Mouse (Mus musculus): ENCODE measurements around the gene Soat1. TPM values are rescaled to one million over a fixed set of nuclear protein-coding genes. Genes with fewer than 3 reads are reported as not detected.

The Soat1 gene
- polyA plus RNA-seq, 2 experiments, result 19.1 to 23.1 TPM

DNA sequence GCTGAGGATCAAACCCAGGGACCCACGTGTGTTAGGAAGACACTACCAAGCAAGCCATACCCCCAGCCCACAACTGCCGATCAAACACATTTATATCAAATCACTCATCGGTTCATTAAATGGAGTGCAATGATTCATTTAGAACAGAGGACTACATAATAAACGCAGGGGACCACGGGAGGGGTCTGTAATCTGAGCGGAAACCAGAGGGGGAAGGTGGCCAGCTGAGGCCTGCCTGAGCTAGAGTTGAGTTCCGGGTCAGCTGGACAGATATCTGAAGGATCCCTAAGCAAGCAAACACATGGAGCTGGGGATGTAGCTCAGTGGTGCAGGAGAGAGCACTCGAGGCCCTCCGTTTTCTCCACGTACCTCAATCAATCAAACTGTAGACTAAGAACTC lies 20.3 kb downstream of the Soat1 start:
- H3K4me2 ChIP-seq (replicated peaks; ENCODE audit: low read depth, low read length, severe bottlenecking), result no peak overlapping the region
- 83% methylated on average over 10 of the region's 10 CpGs for WGBS
- TF ChIP-seq POLR2A (IDR thresholded peaks at IDR 0.05; ENCODE audit: borderline replicate concordance, extremely low read depth, insufficient read depth, insufficient read length), result no peak

DNA sequence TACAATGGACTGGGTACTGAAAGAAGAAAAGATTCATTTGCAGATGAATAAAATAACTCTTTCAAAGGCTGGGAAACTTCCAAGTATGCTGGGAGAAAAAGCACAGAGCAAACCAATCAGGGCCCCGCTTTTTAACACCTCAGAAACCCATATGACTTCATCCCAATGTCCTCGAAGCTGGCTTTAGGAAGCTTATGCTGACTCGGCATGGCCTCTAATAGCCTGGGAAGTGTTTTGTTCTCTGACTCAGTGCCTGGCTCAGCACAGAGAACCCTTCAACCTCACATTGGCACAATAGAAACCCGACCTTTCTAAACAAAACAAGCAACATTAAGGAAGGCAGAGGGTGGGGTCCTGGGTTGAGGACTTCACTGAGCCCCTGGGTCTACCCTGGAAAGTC lies 23.7 kb downstream of the Soat1 start:
- H3K4me3 ChIP-seq (replicated peaks; ENCODE audit: low read length), result no peak overlapping the region
- no peaks in the 10 kb centered on the region for H3K4me1 ChIP-seq (ENCODE audit: control insufficient read depth, insufficient read depth, low read length)
- H3K36me3 ChIP-seq (ENCODE audit: control insufficient read depth, insufficient read depth, low read length), result peaks cover 15% of the 10 kb centered on the region; the same call in 1 of the 2 replicates
- DNase-seq (ENCODE audit: low spot score) (no peak), ATAC-seq (ENCODE audit: low FRiP score, low read depth) (no peak)
- 47% methylated on average over 4 of the region's 4 CpGs for WGBS
- no peak overlapping the region for H3K27ac ChIP-seq (replicated peaks; ENCODE audit: low read depth, low read length)
- H3K27me3 ChIP-seq (ENCODE audit: control insufficient read depth, insufficient read depth, low read length), result no peaks in the 10 kb centered on the region
- no peak overlapping the region for H3K9ac ChIP-seq (ENCODE audit: low read depth, low read length, severe bottlenecking)
- TF ChIP-seq POLR2A (IDR thresholded peaks at IDR 0.05; ENCODE audit: borderline replicate concordance, extremely low read depth, insufficient read depth, insufficient read length), result no peak
- H3K9me3 ChIP-seq (ENCODE audit: control insufficient read depth, low read length), result no peaks in the 10 kb centered on the region
- H3K4me2 ChIP-seq (replicated peaks; ENCODE audit: low read depth, low read length, severe bottlenecking), result no peak overlapping the region

More for the DNA sequence above, 20.3 kb downstream of the Soat1 start:
- Histone ChIP-seq H3K4me3 (replicated peaks; ENCODE audit: low read length) (no peak overlapping the region), H3K9ac (ENCODE audit: low read depth, low read length, severe bottlenecking) (no peak overlapping the region), H3K9me3 (ENCODE audit: control insufficient read depth, low read length) (no peaks in the 10 kb centered on the region), H3K27me3 (ENCODE audit: control insufficient read depth, insufficient read depth, low read length) (no peaks in the 10 kb centered on the region), H3K27ac (replicated peaks; ENCODE audit: low read depth, low read length) (no peak overlapping the region), H3K36me3 (ENCODE audit: control insufficient read depth, insufficient read depth, low read length) (peaks cover 23% of the 10 kb centered on the region), H3K4me1 (ENCODE audit: control insufficient read depth, insufficient read depth, low read length) (no peaks in the 10 kb centered on the region)
- ATAC-seq (ENCODE audit: low FRiP score, low read depth) (no peak), DNase-seq (ENCODE audit: low spot score) (no peak)

DNA sequence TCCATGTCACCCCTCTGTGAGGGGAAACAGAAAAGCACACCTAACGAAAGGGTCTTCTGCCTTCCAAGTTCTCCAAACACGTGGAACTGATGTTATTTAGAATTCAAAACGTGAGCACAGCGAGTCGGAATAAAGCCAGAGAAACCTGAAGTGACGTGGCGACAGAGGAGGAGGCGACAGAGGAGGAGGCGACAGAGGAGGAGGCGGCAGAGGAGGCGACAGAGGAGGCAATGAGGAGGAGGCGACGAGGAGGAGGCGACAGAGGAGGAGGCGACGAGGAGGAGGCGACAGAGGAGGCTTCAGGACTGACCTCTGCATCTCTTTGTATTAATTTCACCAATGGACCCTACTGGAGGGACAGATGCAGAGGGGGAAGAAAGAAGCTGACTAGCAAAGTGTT lies 24.4 kb downstream of the Soat1 start:
- 78% methylated on average over 17 of the region's 17 CpGs for WGBS
- no peak overlapping the region for H3K9ac ChIP-seq (ENCODE audit: low read depth, low read length, severe bottlenecking)
- no peak overlapping the region for H3K4me3 ChIP-seq (replicated peaks; ENCODE audit: low read length)
- H3K27ac ChIP-seq (replicated peaks; ENCODE audit: low read depth, low read length), result no peak overlapping the region
- H3K4me1 ChIP-seq (ENCODE audit: control insufficient read depth, insufficient read depth, low read length), result no peaks in the 10 kb centered on the region
- DNase-seq (ENCODE audit: low spot score) (no peak), ATAC-seq (ENCODE audit: low FRiP score, low read depth) (no peak)
- TF ChIP-seq POLR2A (IDR thresholded peaks at IDR 0.05; ENCODE audit: borderline replicate concordance, extremely low read depth, insufficient read depth, insufficient read length), result no peak
- H3K27me3 ChIP-seq (ENCODE audit: control insufficient read depth, insufficient read depth, low read length), result no peaks in the 10 kb centered on the region
- no peak overlapping the region for H3K4me2 ChIP-seq (replicated peaks; ENCODE audit: low read depth, low read length, severe bottlenecking)
- peaks cover 13% of the 10 kb centered on the region for H3K36me3 ChIP-seq (ENCODE audit: control insufficient read depth, insufficient read depth, low read length)
- no peaks in the 10 kb centered on the region for H3K9me3 ChIP-seq (ENCODE audit: control insufficient read depth, low read length)

DNA sequence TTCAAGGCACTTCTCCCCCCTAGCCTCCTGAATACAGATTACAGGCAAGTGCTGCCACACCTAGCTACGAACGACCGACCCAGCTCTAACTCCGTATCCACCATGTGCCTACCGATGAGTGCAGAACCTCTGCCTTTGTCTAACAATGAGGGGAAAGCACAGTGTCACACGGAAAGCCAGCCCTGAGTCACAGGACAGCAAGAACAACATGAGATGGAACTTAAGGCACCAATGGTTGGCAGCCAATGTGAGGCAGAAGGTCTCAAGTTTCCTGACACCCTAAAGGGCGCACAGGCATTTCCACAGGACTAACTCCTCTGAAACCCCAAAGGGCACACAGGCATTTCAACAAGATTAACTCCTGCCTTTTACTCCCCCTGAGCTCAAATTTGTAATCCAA lies 25.0 kb downstream of the Soat1 start:
- Histone ChIP-seq H3K4me1 (ENCODE audit: control insufficient read depth, insufficient read depth, low read length) (no peaks in the 10 kb centered on the region), H3K27ac (replicated peaks; ENCODE audit: low read depth, low read length) (no peak overlapping the region), H3K27me3 (ENCODE audit: control insufficient read depth, insufficient read depth, low read length) (no peaks in the 10 kb centered on the region), H3K4me2 (replicated peaks; ENCODE audit: low read depth, low read length, severe bottlenecking) (no peak overlapping the region), H3K36me3 (ENCODE audit: control insufficient read depth, insufficient read depth, low read length) (peaks cover 12% of the 10 kb centered on the region; the same call in 1 of the 2 replicates), H3K9me3 (ENCODE audit: control insufficient read depth, low read length) (no peaks in the 10 kb centered on the region), H3K9ac (ENCODE audit: low read depth, low read length, severe bottlenecking) (no peak overlapping the region), H3K4me3 (replicated peaks; ENCODE audit: low read length) (no peak overlapping the region)
- no peak for TF ChIP-seq POLR2A (IDR thresholded peaks at IDR 0.05; ENCODE audit: borderline replicate concordance, extremely low read depth, insufficient read depth, insufficient read length)
- ATAC-seq (ENCODE audit: low FRiP score, low read depth), result no peak
- 84% methylated on average over 7 of the region's 7 CpGs for WGBS
- no peak for DNase-seq (ENCODE audit: low spot score)

DNA sequence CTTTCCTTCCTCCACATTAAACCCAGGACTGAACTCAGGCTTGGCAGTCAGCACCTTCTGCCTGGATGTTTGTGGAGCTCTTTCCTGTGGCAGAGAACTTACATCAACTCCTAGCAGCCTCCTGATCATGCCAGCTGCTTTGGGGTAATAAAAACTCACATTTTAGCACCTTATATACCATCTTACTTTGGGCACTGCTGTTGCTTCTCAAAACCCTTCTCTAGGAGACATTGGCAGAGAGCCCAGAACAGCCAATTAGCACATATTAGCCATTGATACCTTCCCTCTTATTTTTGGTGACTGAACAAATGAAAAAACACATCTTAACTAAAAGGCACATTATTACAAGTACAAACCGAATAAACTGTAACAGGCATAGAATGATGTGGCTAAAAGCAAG lies 29.1 kb downstream of the Soat1 start:
- Histone ChIP-seq H3K36me3 (ENCODE audit: control insufficient read depth, insufficient read depth, low read length) (peaks cover 31% of the 10 kb centered on the region), H3K4me1 (ENCODE audit: control insufficient read depth, insufficient read depth, low read length) (no peaks in the 10 kb centered on the region), H3K4me2 (replicated peaks; ENCODE audit: low read depth, low read length, severe bottlenecking) (no peak overlapping the region), H3K4me3 (replicated peaks; ENCODE audit: low read length) (no peak overlapping the region), H3K27me3 (ENCODE audit: control insufficient read depth, insufficient read depth, low read length) (no peaks in the 10 kb centered on the region), H3K9ac (ENCODE audit: low read depth, low read length, severe bottlenecking) (no peak overlapping the region), H3K27ac (replicated peaks; ENCODE audit: low read depth, low read length) (no peak overlapping the region), H3K9me3 (ENCODE audit: control insufficient read depth, low read length) (no peaks in the 10 kb centered on the region)
- no peak for TF ChIP-seq POLR2A (IDR thresholded peaks at IDR 0.05; ENCODE audit: borderline replicate concordance, extremely low read depth, insufficient read depth, insufficient read length)
- 61% methylated on average over 1 of the region's 1 CpGs for WGBS
- DNase-seq (ENCODE audit: low spot score), result no peak
- ATAC-seq (ENCODE audit: low FRiP score, low read depth), result no peak

DNA sequence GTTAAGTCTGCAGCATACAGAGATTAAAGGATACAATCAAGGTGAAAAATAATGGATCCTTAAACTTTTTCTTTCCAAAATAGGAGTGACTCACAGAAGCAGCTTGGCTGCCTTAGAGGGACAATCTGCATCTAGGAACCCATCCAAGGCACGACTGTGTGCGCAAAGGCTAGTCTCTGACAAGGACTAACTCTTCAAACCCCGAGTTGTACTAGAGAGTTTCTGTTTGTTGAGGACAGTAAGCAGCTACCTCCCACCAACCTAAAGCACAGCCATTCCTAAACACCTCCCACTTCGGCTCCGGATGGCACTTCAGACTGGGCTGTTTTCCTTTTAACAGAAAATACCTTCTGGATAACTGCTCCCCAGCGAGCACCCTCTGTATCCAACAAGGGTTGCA lies 31.4 kb downstream of the Soat1 start:
- no peak for TF ChIP-seq POLR2A (IDR thresholded peaks at IDR 0.05; ENCODE audit: borderline replicate concordance, extremely low read depth, insufficient read depth, insufficient read length)

More for the DNA sequence above, 31.4 kb downstream of the Soat1 start:
- 73% methylated on average over 6 of the region's 6 CpGs for WGBS
- ATAC-seq (ENCODE audit: low FRiP score, low read depth) (no peak), DNase-seq (ENCODE audit: low spot score) (no peak)
- H3K9ac ChIP-seq (ENCODE audit: low read depth, low read length, severe bottlenecking), result no peak overlapping the region
- H3K9me3 ChIP-seq (ENCODE audit: control insufficient read depth, low read length), result no peaks in the 10 kb centered on the region
- no peak overlapping the region for H3K27ac ChIP-seq (replicated peaks; ENCODE audit: low read depth, low read length)
- no peaks in the 10 kb centered on the region for H3K4me1 ChIP-seq (ENCODE audit: control insufficient read depth, insufficient read depth, low read length)
- H3K4me3 ChIP-seq (replicated peaks; ENCODE audit: low read length), result no peak overlapping the region
- peaks cover 52% of the 10 kb centered on the region for H3K36me3 ChIP-seq (ENCODE audit: control insufficient read depth, insufficient read depth, low read length)
- no peaks in the 10 kb centered on the region for H3K27me3 ChIP-seq (ENCODE audit: control insufficient read depth, insufficient read depth, low read length)
- no peak overlapping the region for H3K4me2 ChIP-seq (replicated peaks; ENCODE audit: low read depth, low read length, severe bottlenecking)

All from limb, embryonic 14.5 days (tissue).